Mouse (Mus musculus): Measurements from ENCODE around the gene Siah2.

Siah2 gene

DNA sequence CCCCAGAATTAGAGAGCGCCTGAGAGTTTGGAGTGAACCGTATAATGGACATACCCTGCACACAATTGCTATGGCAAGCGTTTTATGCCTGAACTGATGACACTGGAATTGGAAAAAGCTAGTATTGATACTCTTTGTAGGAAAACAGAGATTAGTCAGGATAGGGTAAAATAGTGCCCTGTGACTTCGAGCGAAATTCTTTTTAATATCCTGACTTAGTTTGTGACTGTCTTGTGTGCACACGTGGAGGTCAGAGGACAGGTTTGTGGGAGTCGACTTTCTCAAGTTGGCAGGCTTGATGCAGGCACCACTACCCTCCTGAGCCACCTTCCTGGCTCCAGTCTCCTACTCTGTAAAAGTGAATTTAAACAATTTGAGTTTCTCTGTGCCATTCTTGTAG, 1.1 kb upstream of the Siah2 start:
- no peak for DNase-seq

DNA sequence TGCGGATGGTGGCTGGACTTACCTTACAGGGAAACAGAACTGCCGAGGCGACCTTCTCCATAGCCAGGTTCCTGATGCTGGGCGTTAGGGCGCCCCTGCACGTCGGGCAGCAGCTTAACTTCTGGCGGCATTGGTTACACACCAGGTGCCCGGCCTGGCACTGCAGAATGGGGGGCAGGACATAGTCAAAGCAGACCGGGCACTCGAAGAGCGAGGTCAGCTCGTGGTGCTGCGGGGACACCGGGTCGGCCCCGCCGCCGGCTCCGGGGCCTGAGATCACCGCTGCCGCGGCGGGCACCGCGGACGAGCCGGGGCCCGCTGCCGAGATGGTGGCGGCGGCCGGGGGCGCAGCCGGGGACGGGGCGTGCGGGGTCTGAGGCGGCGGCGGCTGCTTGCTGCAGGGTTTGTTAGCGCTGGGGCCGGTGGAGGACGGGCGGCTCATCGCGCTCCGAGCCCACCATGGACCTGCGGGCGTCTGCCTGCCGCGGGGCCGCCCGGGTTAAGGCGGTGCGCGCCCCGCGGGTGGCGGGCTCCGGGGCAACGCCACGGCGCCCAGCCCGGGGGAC, 743 bp downstream of the Siah2 start:
- DNase-seq, result peak; percentile 44

DNA sequence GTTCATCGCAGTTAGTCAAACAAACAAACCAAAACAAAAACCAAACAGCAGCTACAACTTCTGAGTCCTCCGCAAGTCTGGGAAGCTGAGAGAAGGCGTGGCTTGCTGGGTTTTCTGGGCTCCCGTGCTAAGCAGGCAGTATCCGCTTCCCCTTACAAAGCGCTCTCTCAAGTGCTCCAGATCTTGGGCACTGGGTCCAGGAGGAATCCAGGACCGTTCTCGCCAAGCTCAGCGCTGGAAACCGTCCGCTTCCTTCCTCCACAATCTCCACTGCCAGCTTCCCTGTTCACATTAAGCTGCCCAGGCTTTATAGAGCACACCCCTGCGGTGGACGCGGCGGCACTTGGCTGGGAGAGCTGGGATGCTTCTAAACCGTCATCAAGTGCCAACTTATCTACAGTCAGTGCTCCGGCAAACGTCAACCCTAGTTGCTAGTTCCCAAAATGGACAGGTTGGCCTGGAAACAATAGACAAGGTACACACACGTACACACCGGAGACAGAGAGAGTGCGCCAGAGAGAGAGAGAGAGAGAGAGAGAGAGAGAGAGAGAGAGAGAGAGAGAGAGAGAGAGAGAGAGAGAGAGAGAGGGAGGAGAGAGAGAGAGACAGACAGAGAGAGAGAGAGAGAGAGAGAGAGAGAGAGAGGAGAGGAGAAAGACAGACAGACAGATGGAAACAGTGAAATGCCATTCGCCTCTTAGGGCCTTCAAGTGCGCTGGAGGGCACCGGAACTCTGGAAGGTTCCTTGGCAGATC, 1.4 kb downstream of the Siah2 start:
- peak; percentile 80 for DNase-seq

DNA sequence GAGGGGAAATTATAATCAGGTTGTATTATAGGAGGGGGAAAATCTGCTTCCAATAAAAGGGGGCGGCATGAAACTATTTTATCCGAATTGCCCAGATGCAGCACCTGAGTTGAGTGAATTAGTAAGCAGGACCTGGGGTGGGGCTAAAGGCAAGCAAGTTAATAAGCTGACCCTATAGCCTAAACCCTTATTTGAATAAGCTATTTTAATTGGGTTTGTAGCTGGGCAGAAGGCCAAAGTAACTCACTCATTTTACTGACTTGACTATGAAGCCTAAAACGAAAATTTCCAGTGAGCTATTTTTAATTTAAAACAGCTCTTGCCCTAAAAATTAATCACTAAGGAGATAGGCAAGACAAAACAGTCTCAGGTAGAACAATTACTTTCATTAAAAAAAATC, 2.5 kb downstream of the Siah2 start:
- DNase-seq, result no peak

DNA sequence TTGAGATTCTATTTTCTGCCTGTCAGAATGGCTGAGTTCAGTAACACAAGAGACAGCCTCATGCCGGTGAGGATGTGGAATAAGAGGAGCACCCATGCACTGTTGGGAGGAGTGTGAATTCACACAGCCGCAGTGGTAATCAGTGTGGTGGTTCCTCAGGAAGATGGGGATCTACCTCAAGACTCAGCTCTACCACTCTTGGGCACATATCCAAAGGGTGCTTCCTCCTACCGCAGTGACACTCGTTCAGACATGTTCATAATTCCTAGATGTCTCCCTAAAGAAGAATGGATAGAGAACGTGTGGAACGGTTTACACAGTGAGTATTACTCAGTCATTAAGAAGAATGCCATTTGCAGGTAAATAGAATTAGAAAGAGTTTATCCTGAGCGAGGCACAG, 3.1 kb downstream of the Siah2 start:
- no peak for DNase-seq

DNA sequence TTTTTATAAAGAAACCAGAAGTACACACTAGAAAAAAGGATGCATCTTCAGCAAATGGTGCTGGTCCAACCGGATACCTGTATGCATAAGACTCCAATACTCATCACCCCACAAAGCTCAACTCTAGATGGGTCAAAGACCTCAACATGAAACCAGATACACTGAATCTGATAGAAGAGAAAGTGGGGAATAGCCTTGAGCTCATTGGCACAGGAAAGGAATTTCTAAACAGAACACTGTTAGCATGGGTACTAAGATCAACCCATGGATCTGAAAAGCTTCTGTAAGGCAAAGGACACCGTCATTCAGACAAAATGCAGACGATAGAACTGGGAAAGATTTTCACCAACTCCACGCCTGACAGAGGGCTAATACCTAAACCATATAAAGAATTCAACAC, 3.6 kb downstream of the Siah2 start:
- no peak for DNase-seq

DNA sequence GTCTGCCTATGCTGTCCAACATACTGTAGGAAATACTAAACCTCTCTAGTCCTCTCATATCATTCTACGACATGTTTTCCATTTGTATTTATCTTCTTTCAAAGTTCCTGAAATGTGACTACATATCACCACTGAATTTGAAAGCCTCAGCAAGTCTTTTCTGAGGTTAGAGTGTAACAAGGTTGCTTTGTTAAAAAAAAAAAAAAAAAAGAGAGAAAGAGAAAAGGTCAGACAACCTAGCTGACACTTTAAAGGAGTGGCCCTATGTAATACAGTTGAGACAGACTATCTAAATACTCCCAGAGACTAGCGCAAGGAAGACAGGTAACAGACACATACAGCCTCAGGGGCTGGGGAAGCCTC, 5.3 kb downstream of the Siah2 start:
- no peak for DNase-seq

DNA sequence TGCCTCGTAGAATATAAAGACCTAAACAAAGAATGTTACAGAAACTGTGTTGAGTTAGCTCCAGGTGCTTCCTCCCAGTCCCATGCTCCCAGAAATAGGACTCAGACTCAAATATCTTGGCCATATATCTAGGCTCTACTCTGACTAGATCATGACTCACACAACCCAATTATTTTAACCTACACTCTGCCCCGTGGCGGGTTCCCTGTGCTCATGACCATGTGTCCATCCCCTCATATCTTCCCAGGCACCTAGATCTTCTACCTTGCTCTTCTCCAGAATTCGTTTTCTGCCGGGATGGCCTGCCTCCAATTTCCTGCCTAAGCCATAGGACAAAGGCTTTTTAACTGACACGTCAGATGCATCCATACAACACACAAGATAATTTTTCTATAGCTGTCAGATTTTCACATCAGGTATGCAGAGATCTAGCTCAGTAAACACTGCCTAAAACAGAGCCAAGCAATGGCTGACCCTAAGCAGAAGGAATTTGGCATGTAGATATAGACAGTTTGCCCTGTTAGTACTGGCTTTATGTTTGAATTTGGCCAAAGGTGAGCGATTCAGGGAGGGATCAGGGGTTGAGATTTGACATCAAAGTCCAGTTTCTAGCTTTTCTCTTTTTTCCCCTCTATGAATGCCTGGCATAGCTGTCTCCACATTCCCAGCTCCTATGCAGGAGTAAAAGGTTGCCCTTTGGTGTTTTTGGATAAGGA, 5.8 kb downstream of the Siah2 start:
- no peak for DNase-seq

DNA sequence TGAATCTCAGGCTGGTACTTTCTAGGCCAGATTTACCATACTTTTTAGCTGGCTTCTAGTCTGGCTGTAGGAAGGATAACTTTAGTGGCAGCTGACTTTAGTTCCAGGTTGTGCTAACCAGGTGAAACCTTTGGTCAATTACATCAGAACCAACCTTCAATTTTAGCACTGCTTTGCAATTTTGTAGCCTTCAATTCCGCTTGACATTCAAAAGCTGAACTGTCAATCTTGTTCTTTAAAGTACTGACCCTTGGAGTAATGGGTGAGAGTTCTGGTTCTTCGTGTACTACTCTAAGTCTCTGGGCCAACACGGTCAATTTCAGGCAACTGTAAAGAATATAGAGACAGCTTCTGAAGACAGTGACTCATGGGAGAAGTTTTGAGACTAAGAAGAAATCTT, 6.8 kb downstream of the Siah2 start:
- no peak for DNase-seq

DNA sequence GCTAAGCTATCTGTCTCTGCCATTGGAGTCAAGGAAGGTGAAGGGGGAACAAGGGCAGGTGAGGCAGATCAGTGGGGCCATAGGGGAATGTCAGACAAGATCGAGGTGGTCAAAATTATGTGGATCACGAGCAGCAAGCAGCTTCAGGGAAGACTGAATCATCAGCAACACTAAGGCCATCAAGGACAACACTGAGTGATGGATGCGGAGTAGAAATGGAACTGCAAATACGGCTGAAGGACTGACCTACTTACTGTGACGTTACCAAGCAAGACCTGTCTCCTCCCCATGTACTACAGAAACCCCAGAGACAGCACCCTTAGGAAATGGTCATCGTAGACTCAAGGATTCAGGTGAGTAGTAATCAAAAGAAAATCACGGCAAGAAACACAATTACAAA, 8.9 kb downstream of the Siah2 start:
- DNase-seq, result no peak

DNA sequence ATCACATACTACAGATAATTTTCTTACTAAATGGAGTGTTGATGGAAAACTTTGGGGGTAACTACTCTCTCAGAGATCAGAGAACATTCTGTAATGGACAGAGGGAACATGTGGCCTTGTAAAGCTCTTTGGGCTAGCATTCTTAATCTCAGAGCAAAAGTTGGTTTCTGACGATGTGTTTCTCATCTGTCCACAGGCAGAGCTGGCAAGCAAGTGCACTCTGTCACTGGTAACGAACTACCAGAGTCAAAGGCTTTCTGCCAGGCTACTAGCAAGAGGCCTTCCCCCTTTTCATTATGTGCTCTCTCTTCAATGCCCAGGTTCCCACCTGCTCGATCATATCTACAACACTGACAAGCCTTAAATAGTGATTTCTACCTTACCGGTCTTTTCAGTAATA, 9.9 kb downstream of the Siah2 start:
- DNase-seq, result peak; percentile 28

DNA sequence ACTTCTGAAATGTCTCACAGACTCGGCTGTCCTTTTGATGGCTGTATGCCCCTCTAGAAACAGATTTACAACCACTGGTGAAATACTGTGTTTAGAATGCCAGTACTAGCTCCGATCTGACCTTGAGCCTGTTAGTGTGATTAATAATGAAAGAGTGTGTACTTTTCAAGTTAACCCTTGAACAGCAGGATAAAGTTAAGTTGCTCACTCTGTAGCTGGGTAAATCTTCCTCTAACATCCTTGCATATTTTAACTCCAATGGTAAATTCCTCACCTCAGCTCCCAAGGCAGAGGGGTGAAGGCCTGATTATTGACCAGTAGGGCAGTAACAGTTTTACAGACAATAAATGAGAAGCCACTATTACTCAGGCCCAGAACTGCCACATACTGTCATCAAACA, 10.4 kb downstream of the Siah2 start:
- DNase-seq, result no peak

DNA sequence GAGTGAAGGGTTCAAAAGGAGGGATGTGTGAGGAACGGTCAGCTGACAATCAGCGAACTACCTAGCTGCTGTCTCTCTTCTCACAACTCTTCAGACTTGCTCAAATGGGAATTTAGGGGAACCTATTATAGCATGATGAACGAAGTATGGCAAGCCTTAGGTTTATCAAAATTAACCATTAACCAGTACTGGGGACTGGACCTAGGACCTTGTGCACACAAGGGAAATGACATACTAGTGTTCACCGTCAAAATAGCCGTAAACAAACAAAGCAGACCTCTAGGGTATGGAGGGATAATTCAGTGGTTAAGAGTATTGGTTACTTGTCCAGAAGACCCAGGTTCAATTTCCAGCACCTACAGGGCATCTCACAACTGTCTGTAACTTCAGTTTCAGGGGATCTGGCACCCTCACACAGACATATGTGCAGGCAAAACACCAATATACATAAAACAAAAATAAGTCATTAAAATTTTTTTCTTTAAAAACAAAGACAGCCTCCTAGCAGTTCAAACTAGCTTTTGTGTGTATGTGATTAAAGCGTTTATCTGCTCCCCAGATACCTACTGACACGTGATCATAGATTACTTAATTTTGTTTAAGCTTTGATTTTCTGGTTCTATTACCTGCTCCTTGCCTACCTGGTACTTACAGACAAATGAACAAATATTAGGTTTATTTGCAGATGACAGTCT, 11.1 kb downstream of the Siah2 start:
- DNase-seq, result no peak

DNA sequence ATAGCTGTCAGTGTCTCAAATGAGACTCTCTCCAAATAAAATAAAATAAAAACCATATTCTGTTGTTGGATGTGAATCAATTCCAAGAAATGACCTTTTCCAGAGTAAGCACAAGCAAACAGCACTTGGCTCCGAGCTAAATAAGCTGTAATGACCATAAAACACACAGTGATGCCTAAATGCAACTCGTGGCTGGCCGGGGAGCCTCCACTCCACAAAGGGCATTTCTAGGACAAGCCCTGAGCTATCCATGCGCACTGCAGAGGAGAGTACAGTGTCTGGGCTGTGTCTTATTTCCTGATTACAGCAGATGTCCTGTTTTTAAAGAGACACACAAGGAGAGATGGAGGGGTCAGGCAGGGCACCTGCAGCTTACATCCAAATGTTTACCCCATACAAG, 12.2 kb downstream of the Siah2 start:
- no peak for DNase-seq

DNA sequence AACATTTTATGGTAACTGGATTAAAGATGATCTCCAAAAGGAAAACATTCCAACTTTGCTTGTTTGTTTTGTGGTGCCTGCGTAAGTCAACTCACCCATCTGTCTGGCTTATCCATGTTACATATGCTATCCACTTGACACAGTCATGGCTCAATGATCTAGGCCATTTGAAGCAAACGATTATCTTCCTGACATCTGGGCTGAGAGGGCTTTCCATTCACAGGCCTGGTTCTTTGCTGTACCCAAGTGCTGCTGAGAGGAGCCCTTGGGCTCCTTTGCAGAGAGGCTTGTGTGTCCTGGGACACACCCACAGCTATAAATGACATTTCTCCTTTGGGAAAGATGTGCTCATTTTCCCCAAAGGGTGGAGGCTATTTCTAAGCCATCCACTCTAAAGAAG, 13.3 kb downstream of the Siah2 start:
- DNase-seq, result no peak

DNA sequence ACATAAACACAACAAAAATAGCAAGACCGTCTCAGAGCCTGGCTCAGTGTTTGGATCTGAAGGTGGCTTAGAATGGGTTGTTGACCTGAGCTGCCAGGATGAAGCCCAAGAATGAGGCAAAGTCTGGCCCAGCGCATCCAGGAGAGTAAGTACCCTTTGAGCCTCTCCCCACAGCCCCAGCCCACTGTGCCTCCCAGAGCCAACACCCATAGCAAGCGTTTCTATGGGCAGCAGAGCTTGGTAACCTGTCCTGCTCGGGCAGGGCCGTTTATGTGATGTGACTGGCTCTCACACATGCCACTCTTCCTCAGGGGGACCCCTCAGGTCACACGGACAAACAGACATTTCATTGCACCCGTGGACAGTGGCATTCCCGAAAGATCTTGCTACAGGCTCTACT, 13.8 kb downstream of the Siah2 start:
- no peak for DNase-seq

DNA sequence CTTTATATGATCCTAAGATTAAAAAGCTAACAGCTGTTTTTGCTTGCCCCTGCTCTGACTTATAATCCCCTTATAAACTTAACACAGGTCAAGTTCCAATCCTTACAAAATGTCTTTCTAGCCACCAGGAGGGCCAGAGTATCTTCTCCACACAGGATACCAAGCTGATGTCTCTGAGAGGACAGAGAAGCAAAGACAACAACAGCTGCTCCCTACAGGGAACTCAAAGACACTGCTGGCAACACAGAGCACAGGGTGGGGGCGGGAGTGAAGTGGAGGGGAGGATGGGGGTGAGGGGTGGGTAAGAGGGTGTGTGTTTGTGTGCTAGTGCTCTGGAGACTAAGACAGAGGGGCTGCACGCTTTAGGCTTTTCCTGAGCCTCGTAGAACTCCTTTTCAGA, 14.6 kb downstream of the Siah2 start:
- no peak for DNase-seq

DNA sequence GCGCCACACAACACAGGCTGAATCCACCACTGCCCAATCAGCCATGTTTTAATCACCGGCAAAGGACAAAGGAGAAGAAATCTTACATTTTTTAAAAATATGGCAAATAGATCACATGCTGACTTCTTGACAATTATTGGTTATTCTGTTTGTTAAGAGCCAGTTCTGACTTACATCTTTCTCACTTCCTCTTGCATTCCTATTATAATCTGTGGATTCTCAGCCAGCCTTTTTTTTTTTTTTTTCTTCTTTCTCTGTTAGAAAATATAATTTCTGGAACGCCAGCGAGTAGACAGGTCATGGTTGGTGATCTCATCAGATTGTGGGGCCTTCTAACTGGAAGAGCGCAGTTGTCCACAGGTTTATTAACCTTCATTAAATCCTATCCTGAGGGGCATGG, 18.9 kb downstream of the Siah2 start:
- no peak for DNase-seq

DNA sequence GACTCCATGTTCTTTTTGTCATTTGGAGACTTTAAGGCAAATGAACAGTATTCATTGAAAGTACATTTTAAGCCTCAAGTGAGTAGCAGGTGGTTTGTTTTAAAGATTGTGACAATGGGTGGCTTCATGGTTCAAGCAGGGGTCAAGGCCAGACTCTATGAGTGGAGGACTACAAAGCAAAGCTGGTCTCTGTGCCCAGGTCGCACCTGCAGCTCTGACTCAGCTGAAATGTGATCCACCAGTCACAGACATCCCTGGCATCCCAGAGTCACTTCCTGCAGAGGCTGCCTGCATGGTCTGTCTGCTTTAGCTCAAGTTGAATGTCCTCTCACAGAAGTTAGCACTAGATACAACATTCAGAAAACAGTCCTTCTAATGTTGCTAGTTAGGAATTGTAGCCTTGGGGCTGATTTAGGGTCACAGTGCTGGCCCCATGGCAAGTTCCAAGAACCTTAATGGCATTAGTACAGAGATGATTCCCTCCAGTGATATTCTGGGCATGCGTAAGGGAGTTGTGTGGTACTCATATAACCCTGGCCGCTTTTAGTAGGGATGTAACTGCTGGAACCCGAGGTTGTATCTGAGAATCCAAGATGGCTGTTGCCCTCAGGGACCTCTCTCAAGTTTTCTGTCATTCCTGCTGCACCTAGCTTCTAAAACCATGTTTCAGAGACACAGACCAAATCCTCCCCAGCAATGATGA, 19.6 kb downstream of the Siah2 start:
- no peak for DNase-seq

DNA sequence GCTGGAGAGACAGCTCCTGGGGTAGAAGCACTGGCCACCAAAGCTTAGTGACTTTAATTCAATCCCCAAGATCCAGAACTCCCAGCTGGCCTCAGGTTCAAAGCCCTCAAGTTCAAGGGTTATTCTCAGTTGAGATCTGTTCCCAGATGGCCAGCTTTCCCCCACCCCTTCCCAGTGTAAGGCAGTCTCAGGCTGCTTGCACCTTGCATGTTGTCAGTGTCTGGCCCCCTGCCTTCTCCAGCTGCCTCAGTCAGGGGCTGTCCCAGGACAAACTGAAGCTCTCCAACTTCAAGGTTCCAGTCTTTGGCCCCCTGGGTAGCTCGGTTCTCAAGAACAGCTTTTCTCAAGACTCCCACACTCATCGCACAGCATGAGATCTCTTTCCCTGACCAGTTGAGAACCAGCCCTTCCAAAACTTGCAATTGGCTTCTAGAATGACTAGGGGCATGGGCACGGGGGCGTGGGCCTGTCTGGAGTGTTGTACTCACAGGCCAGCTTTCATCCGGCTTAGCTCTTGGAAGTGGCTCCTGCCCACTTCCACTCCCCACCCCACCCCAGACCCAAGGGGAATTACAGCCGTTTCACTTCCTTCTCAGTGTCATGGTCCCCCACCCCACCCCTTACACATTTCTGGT, 20.5 kb downstream of the Siah2 start:
- peak; percentile 27 for DNase-seq

DNA sequence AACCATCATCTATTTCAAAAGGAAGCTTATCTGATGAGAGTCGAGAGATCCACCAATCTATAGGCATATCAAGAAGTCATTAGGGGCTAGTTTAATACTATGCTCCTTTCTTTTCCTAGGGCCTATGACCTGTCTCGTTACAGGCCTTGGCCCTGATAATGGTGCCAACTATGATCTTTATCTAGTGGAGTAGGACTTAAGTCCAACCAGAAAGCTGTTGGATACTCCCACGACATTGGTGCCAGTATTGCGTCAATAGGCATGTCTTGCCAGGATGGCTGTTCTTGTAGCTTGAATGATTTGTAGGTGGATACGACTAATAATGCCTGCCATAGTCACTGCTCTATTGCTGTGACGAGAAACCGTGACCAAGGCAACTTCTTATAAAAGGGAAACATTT, 28.2 kb downstream of the Siah2 start:
- DNase-seq, result no peak

DNA sequence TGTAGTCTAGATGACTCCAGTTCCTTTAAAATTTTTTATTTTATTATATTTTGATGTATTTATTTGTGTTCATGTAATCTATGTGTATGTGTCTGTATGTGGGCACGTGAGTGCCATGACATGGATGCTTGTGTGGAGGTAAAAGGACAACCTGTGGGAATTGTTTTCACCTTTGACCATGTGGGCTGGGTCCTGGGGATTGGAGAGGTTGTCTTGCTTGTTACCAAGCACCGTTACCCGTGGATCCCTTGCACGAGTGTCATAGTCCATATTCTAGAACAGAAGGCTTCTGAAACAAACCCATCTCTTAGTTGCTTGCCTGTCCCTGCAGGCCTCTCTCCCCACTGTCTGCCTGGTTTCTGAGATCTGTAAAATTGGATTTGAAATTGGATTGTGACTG, 31.6 kb downstream of the Siah2 start:
- DNase-seq, result no peak

DNA sequence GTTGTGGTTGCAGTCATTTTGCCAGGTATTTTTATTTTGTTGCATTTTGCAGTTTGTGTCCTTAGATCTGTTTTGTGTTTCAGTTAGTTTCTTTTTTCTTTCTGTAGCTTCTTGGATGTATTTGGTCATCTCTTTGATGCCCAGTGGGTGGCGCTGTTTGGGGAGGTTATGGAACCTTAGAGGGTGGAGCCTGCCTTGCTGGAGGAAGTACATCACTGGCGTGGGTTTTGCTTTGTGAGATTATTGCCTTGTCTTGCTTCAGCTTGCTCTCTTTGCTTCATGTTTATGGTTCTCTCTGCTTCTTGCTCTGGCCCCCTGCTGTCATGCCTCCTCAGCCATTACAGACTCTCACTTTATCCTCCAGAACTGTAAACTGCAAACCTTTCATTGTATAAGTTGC, 34.8 kb downstream of the Siah2 start:
- DNase-seq, result peak; percentile 77

Measured in lung, postnatal 36 days (tissue).